ENCODE assay signal across 16 mouse cellular contexts in the genomic region with DNA sequence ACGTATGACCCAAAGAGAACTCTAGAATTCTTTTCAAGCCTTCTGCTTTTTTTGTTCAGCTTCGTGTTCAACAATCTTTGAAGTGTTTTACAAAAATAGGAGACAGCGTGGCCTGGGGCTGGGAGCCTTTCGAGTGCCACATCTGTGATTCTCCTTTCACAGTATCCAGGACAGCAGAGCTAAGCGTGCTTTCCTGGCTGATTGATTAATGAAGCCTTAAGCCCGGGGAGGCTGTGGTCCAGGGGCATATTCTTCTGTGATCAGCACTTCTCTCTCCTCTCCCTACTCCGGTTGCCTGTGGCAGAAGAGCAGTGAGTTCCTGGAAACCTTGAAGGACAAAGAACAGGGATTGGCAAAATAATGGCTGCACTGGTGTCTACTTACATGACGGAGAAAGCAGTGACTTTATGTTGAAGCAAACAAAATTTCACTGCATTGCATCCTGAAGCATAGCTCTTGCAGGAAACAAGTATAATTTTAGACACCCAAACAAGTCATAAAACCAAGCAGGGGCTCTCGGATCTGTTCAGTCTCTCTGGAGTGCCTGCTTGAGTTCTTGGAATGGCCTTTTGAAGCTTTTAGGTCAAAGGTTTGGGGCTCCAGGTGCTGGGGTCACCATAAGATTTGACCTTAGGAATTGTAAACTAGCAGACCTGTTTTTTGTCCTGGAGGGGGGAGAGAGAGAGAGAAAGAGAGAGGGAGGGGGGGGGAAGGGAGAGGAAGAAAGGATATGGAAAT. TPM values are rescaled to one million over a fixed set of nuclear protein-coding genes. Genes with fewer than 3 reads are reported as not detected.
A peak's percentile ranks its signal among the peaks of the same experiment; 100 is the strongest.
DNase-seq lines count a peak whose midpoint lies in the region; ATAC-seq and TF ChIP-seq lines count a peak whose summit lies in the region.
"Had no signal": no experiment of that assay in that cellular context is flagged by ENCODE, and none has a peak within 500 bp of the region (broad histone marks: within the 10 kb centered on the region; RNA-seq: fewer than 3 reads in every experiment).

No protein-coding gene starts in this region.

- no peak for TF ChIP-seq CTCF in layer of hippocampus, adult 2 months (conservative IDR thresholded peaks at IDR 0.05)

- H3K27me3 ChIP-seq in heart, embryonic 11.5 days (ENCODE audit: control insufficient read depth, insufficient read depth, low read length), result no peaks in the 10 kb centered on the region
- no peaks in the 10 kb centered on the region for H3K27me3 ChIP-seq in midbrain, embryonic 13.5 days
- H3K27me3 ChIP-seq in midbrain, embryonic 11.5 days (ENCODE audit: control insufficient read depth, insufficient read depth, low read length), result no peaks in the 10 kb centered on the region
- H3K27me3 ChIP-seq in limb, embryonic 11.5 days (ENCODE audit: control insufficient read depth, insufficient read depth, low read length), result no peaks in the 10 kb centered on the region
- H3K27me3 ChIP-seq: Patski had no signal

- H3K27ac ChIP-seq in heart, embryonic 11.5 days (ENCODE audit: low read depth, low read length), result no peak overlapping the region
- H3K27ac ChIP-seq in midbrain, embryonic 13.5 days, result peak overlapping the region; percentile 14; the same call in 1 of the 2 replicates
- no peak overlapping the region for H3K27ac ChIP-seq in midbrain, embryonic 11.5 days (ENCODE audit: low read depth, low read length)
- H3K27ac ChIP-seq in limb, embryonic 11.5 days (replicated peaks; ENCODE audit: low read depth, low read length), result no peak overlapping the region; the same call in 1 of the 2 replicates
- no peak overlapping the region for H3K27ac ChIP-seq in layer of hippocampus, adult 2 months
- H3K27ac ChIP-seq: heart, adult 2 months had no signal

- H3K36me3 ChIP-seq in heart, embryonic 11.5 days (ENCODE audit: control insufficient read depth, insufficient read depth, low read length), result no peaks in the 10 kb centered on the region
- no peaks in the 10 kb centered on the region for H3K36me3 ChIP-seq in midbrain, embryonic 13.5 days
- H3K36me3 ChIP-seq in midbrain, embryonic 11.5 days (ENCODE audit: control insufficient read depth, insufficient read depth, low read length), result no peaks in the 10 kb centered on the region
- H3K36me3 ChIP-seq in limb, embryonic 11.5 days (ENCODE audit: control insufficient read depth, insufficient read depth, low read length), result no peaks in the 10 kb centered on the region

- no peak for DNase-seq in heart, adult 9 months (ENCODE audit: low spot score in 2 of 2)
- no peak for DNase-seq in midbrain, embryonic 11.5 days (ENCODE audit: low spot score, missing footprints)
- peak; percentile 45 for DNase-seq in limb, embryonic 11.5 days (ENCODE audit: low spot score)
- DNase-seq in telencephalon, adult 2 months (ENCODE audit: low read depth, low spot score), result peak; percentile 16
- no peak for DNase-seq in layer of hippocampus, adult 2 months (ENCODE audit: low spot score in 2 of 2)
- DNase-seq in lung, postnatal 4 days, result no peak
- DNase-seq: cerebellum, adult 9-10 months; heart, adult 2 months; kidney, postnatal 14 days; right cerebral cortex, postnatal 14 days had no signal

- WGBS in heart, embryonic 11.5 days (ENCODE audit: insufficient replicate concordance), result 46% methylated on average over 9 of the region's 9 CpGs
- WGBS in midbrain, embryonic 13.5 days, result 44% methylated on average over 9 of the region's 9 CpGs
- 49% methylated on average over 9 of the region's 9 CpGs for WGBS in midbrain, embryonic 11.5 days
- 11% methylated on average over 9 of the region's 9 CpGs for WGBS in limb, embryonic 11.5 days

- H3K4me2 ChIP-seq in heart, embryonic 11.5 days, result no peak overlapping the region
- H3K4me2 ChIP-seq in midbrain, embryonic 13.5 days (replicated peaks), result no peak overlapping the region
- H3K4me2 ChIP-seq in midbrain, embryonic 11.5 days, result no peak overlapping the region
- H3K4me2 ChIP-seq in limb, embryonic 11.5 days (ENCODE audit: low read depth, severe bottlenecking), result no peak overlapping the region; the same call in 1 of the 2 replicates

- H3K4me3 ChIP-seq in heart, embryonic 11.5 days (ENCODE audit: low read depth, low read length), result no peak overlapping the region
- H3K4me3 ChIP-seq in midbrain, embryonic 13.5 days (replicated peaks), result no peak overlapping the region
- H3K4me3 ChIP-seq in midbrain, embryonic 11.5 days (ENCODE audit: low read depth, low read length), result no peak overlapping the region
- no peak overlapping the region for H3K4me3 ChIP-seq in limb, embryonic 11.5 days (ENCODE audit: low read depth, low read length)
- no peak overlapping the region for H3K4me3 ChIP-seq in layer of hippocampus, adult 2 months
- H3K4me3 ChIP-seq: heart, adult 2 months had no signal

- H3K9me3 ChIP-seq in heart, embryonic 11.5 days (replicated peaks; ENCODE audit: control insufficient read depth, low read length), result no peaks in the 10 kb centered on the region
- H3K9me3 ChIP-seq in midbrain, embryonic 13.5 days, result no peaks in the 10 kb centered on the region
- no peaks in the 10 kb centered on the region for H3K9me3 ChIP-seq in midbrain, embryonic 11.5 days (ENCODE audit: control insufficient read depth, low read length)
- H3K9me3 ChIP-seq in limb, embryonic 11.5 days (ENCODE audit: control insufficient read depth, low read length), result no peaks in the 10 kb centered on the region

- 0 out of 2 replicates have a peak overlapping the region, but pooled peaks have one; percentile 49 for H3K9ac ChIP-seq in heart, embryonic 11.5 days (ENCODE audit: low read depth, low read length)
- H3K9ac ChIP-seq in midbrain, embryonic 13.5 days (replicated peaks), result no peak overlapping the region
- no peak overlapping the region; the same call in 1 of the 2 replicates for H3K9ac ChIP-seq in midbrain, embryonic 11.5 days (ENCODE audit: low read length)
- H3K9ac ChIP-seq in limb, embryonic 11.5 days (ENCODE audit: low read length), result no peak overlapping the region

- no peak for ATAC-seq in heart, embryonic 11.5 days (replicated peaks; ENCODE audit: insufficient number of reproducible peaks, low FRiP score, low TSS enrichment)
- ATAC-seq in midbrain, embryonic 13.5 days, result no peak
- no peak for ATAC-seq in midbrain, embryonic 11.5 days (ENCODE audit: low FRiP score)
- ATAC-seq in limb, embryonic 11.5 days (ENCODE audit: insufficient number of reproducible peaks, low FRiP score, low TSS enrichment, low read depth), result no peak
- ATAC-seq: CD4-positive, CD25-positive, alpha-beta regulatory T cell, adult 4 months; Patski had no signal

- H3K4me1 ChIP-seq in heart, embryonic 11.5 days (ENCODE audit: control insufficient read depth, insufficient read depth, low read length), result peaks cover 16% of the 10 kb centered on the region
- no peaks in the 10 kb centered on the region; the same call in 1 of the 2 replicates for H3K4me1 ChIP-seq in midbrain, embryonic 13.5 days (replicated peaks)
- no peaks in the 10 kb centered on the region for H3K4me1 ChIP-seq in midbrain, embryonic 11.5 days (ENCODE audit: control insufficient read depth, insufficient read depth, low read length)
- no peaks in the 10 kb centered on the region for H3K4me1 ChIP-seq in limb, embryonic 11.5 days (ENCODE audit: control insufficient read depth, insufficient read depth, low read length)

RNA-seq across cellular contexts. Expression of a gene that starts 30.4 kb away (rescaled TPM):
- polyA plus RNA-seq in heart, embryonic 11.5 days (2014; fragmentation: Nextera tagmentation; extraction: Ambion mirVana), result not detected in 2 replicates
- polyA plus RNA-seq in midbrain, embryonic 13.5 days (2015; fragmentation: Nextera tagmentation; extraction: Ambion mirVana), result not detected in 2 replicates
- not detected in 2 replicates for polyA plus RNA-seq in midbrain, embryonic 11.5 days (2014; fragmentation: Nextera tagmentation; extraction: Ambion mirVana)
- not detected in 2 replicates for polyA plus RNA-seq in limb, embryonic 11.5 days (2014; fragmentation: Nextera tagmentation; extraction: Ambion mirVana)
- not detected for total RNA-seq in layer of hippocampus, adult 2 months (2021)
- total RNA-seq: adrenal gland, postnatal 4 days; heart, adult 2 months; left cerebral cortex, postnatal 14 days had no signal
- polyA plus RNA-seq: CD4-positive, CD25-positive, alpha-beta regulatory T cell, adult 4 months; Patski had no signal

Comparison
In these comparisons a context has a peak if more than half of its experiments do, and no peak if none do; other contexts are left out.
1. DNase-seq: peak in limb, embryonic 11.5 days (single experiment) and telencephalon, adult 2 months (single experiment); none in heart, adult 9 months (0 of 2), midbrain, embryonic 11.5 days (single experiment), layer of hippocampus, adult 2 months (0 of 2) and lung, postnatal 4 days (0 of 2).